Mouse (Mus musculus): ENCODE measurements around the gene Gm37240. TPM values are rescaled to one million over a fixed set of nuclear protein-coding genes. Genes with fewer than 3 reads are reported as not detected.

Gm37240 gene
- polyA plus RNA-seq, 1 experiment from 2014 or later = 0.21 TPM

GRCm38 (mm10) chr3:85282816-85283215, 604.5 kb downstream of the Gm37240 start:
- no peaks in the 10 kb centered on the region for H3K36me3 ChIP-seq
- H3K27me3 ChIP-seq = no peaks in the 10 kb centered on the region
- H3K4me3 ChIP-seq (replicated peaks) = no peak overlapping the region
- ATAC-seq (ENCODE audit: low read depth) = no peak
- H3K9ac ChIP-seq = no peak overlapping the region
- no peak overlapping the region for H3K4me2 ChIP-seq
- DNase-seq = no peak
- H3K27ac ChIP-seq = no peak overlapping the region
- H3K9me3 ChIP-seq (replicated peaks) = no peaks in the 10 kb centered on the region
- H3K4me1 ChIP-seq (replicated peaks) = no peaks in the 10 kb centered on the region
- WGBS (ENCODE audit: insufficient replicate concordance) = 66% methylated on average over 5 of the region's 5 CpGs

GRCm38 (mm10) chr3:85275075-85275474, 612.2 kb downstream of the Gm37240 start:
- Histone ChIP-seq H3K27me3 (no peaks in the 10 kb centered on the region), H3K27ac (no peak overlapping the region), H3K9ac (no peak overlapping the region), H3K4me3 (replicated peaks) (no peak overlapping the region), H3K4me2 (no peak overlapping the region), H3K9me3 (replicated peaks) (no peaks in the 10 kb centered on the region), H3K4me1 (replicated peaks) (no peaks in the 10 kb centered on the region), H3K36me3 (no peaks in the 10 kb centered on the region)
- no peak for DNase-seq
- WGBS (ENCODE audit: insufficient replicate concordance) = 41% methylated on average over 10 of the region's 10 CpGs
- ATAC-seq (ENCODE audit: low read depth) = no peak

- no peaks in the 10 kb centered on the region for H3K27me3 ChIP-seq
- DNase-seq (no peak), ATAC-seq (ENCODE audit: low read depth) (no peak)
- no peaks in the 10 kb centered on the region for H3K9me3 ChIP-seq (replicated peaks)
- no peak overlapping the region for H3K4me2 ChIP-seq
- no peak overlapping the region for H3K27ac ChIP-seq
- 45% methylated on average over 2 of the region's 2 CpGs for WGBS (ENCODE audit: insufficient replicate concordance)
- no peaks in the 10 kb centered on the region for H3K36me3 ChIP-seq
- H3K4me3 ChIP-seq (replicated peaks) = no peak overlapping the region
- no peak overlapping the region for H3K9ac ChIP-seq
- no peaks in the 10 kb centered on the region for H3K4me1 ChIP-seq (replicated peaks)
Measured at GRCm38 (mm10) chr3:85271491-85271890, 615.8 kb downstream of the Gm37240 start.

- Histone ChIP-seq H3K9me3 (replicated peaks) (no peaks in the 10 kb centered on the region), H3K27ac (no peak overlapping the region), H3K4me3 (replicated peaks) (no peak overlapping the region), H3K9ac (no peak overlapping the region), H3K4me2 (no peak overlapping the region), H3K4me1 (replicated peaks) (no peaks in the 10 kb centered on the region), H3K27me3 (no peaks in the 10 kb centered on the region), H3K36me3 (no peaks in the 10 kb centered on the region)
- ATAC-seq (ENCODE audit: low read depth) = no peak
- 60% methylated on average over 2 of the region's 2 CpGs for WGBS (ENCODE audit: insufficient replicate concordance)
- DNase-seq = no peak
Measured at GRCm38 (mm10) chr3:85264963-85265362, 622.4 kb downstream of the Gm37240 start.

GRCm38 (mm10) chr3:85264546-85264945, 622.8 kb downstream of the Gm37240 start:
- no peaks in the 10 kb centered on the region for H3K36me3 ChIP-seq
- H3K4me3 ChIP-seq (replicated peaks) = no peak overlapping the region
- no peak overlapping the region for H3K4me2 ChIP-seq
- no peaks in the 10 kb centered on the region for H3K27me3 ChIP-seq
- 57% methylated on average over 6 of the region's 6 CpGs for WGBS (ENCODE audit: insufficient replicate concordance)
- no peaks in the 10 kb centered on the region for H3K9me3 ChIP-seq (replicated peaks)
- H3K27ac ChIP-seq = no peak overlapping the region
- ATAC-seq (ENCODE audit: low read depth) = no peak
- no peak for DNase-seq
- no peaks in the 10 kb centered on the region for H3K4me1 ChIP-seq (replicated peaks)
- no peak overlapping the region for H3K9ac ChIP-seq

- no peak for ATAC-seq (ENCODE audit: low read depth)
- no peak for DNase-seq
- Histone ChIP-seq H3K4me2 (no peak overlapping the region), H3K36me3 (no peaks in the 10 kb centered on the region), H3K4me1 (replicated peaks) (no peaks in the 10 kb centered on the region), H3K27ac (no peak overlapping the region), H3K27me3 (no peaks in the 10 kb centered on the region), H3K4me3 (replicated peaks) (no peak overlapping the region), H3K9ac (no peak overlapping the region), H3K9me3 (replicated peaks) (no peaks in the 10 kb centered on the region)
- 59% methylated on average over 5 of the region's 5 CpGs for WGBS (ENCODE audit: insufficient replicate concordance)
Measured at GRCm38 (mm10) chr3:85254526-85254925, 632.8 kb downstream of the Gm37240 start.

- no peak overlapping the region for H3K9ac ChIP-seq
- 62% methylated on average over 6 of the region's 6 CpGs for WGBS (ENCODE audit: insufficient replicate concordance)
- H3K9me3 ChIP-seq (replicated peaks) = no peaks in the 10 kb centered on the region
- no peaks in the 10 kb centered on the region for H3K36me3 ChIP-seq
- H3K4me3 ChIP-seq (replicated peaks) = no peak overlapping the region
- H3K4me2 ChIP-seq = no peak overlapping the region
- H3K4me1 ChIP-seq (replicated peaks) = no peaks in the 10 kb centered on the region
- no peak for DNase-seq
- no peaks in the 10 kb centered on the region for H3K27me3 ChIP-seq
- no peak for ATAC-seq (ENCODE audit: low read depth)
- no peak overlapping the region for H3K27ac ChIP-seq
Measured at GRCm38 (mm10) chr3:85251631-85252030, 635.7 kb downstream of the Gm37240 start.

- H3K4me3 ChIP-seq (replicated peaks) = no peak overlapping the region
- ATAC-seq (ENCODE audit: low read depth) (no peak), DNase-seq (no peak)
- H3K9ac ChIP-seq = no peak overlapping the region
- no peaks in the 10 kb centered on the region for H3K27me3 ChIP-seq
- H3K36me3 ChIP-seq = no peaks in the 10 kb centered on the region
- H3K27ac ChIP-seq = no peak overlapping the region
- no peaks in the 10 kb centered on the region for H3K9me3 ChIP-seq (replicated peaks)
- WGBS (ENCODE audit: insufficient replicate concordance) = 62% methylated on average over 3 of the region's 3 CpGs
- no peaks in the 10 kb centered on the region for H3K4me1 ChIP-seq (replicated peaks)
- H3K4me2 ChIP-seq = no peak overlapping the region
Measured at GRCm38 (mm10) chr3:85246131-85246530, 641.2 kb downstream of the Gm37240 start.

GRCm38 (mm10) chr3:85236546-85236945, 650.8 kb downstream of the Gm37240 start:
- no peaks in the 10 kb centered on the region for H3K9me3 ChIP-seq (replicated peaks)
- no peak overlapping the region for H3K27ac ChIP-seq
- no peaks in the 10 kb centered on the region for H3K27me3 ChIP-seq
- no peak for DNase-seq
- H3K36me3 ChIP-seq = no peaks in the 10 kb centered on the region
- 50% methylated on average over 3 of the region's 3 CpGs for WGBS (ENCODE audit: insufficient replicate concordance)
- ATAC-seq (ENCODE audit: low read depth) = no peak
- no peak overlapping the region for H3K9ac ChIP-seq
- H3K4me1 ChIP-seq (replicated peaks) = no peaks in the 10 kb centered on the region
- no peak overlapping the region for H3K4me2 ChIP-seq
- H3K4me3 ChIP-seq (replicated peaks) = no peak overlapping the region

- H3K27me3 ChIP-seq = no peaks in the 10 kb centered on the region
- H3K4me2 ChIP-seq = no peak overlapping the region
- 31% methylated on average over 6 of the region's 6 CpGs for WGBS (ENCODE audit: insufficient replicate concordance)
- ATAC-seq (ENCODE audit: low read depth) = no peak
- H3K27ac ChIP-seq = no peak overlapping the region
- H3K4me1 ChIP-seq (replicated peaks) = no peaks in the 10 kb centered on the region
- no peaks in the 10 kb centered on the region for H3K36me3 ChIP-seq
- H3K9ac ChIP-seq = no peak overlapping the region
- H3K9me3 ChIP-seq (replicated peaks) = no peaks in the 10 kb centered on the region
- DNase-seq = no peak
- no peak overlapping the region for H3K4me3 ChIP-seq (replicated peaks)
Measured at GRCm38 (mm10) chr3:85232846-85233245, 654.5 kb downstream of the Gm37240 start.

GRCm38 (mm10) chr3:85222046-85222445, 665.3 kb downstream of the Gm37240 start:
- ATAC-seq (ENCODE audit: low read depth) (no peak), DNase-seq (no peak)
- WGBS (ENCODE audit: insufficient replicate concordance) = 69% methylated on average over 5 of the region's 5 CpGs
- Histone ChIP-seq H3K27ac (no peak overlapping the region), H3K4me2 (no peak overlapping the region), H3K27me3 (no peaks in the 10 kb centered on the region), H3K9ac (no peak overlapping the region), H3K4me3 (replicated peaks) (no peak overlapping the region), H3K4me1 (replicated peaks) (no peaks in the 10 kb centered on the region), H3K36me3 (no peaks in the 10 kb centered on the region), H3K9me3 (replicated peaks) (no peaks in the 10 kb centered on the region; the same call in 1 of the 2 replicates)

GRCm38 (mm10) chr3:85214926-85215325, 672.4 kb downstream of the Gm37240 start:
- no peaks in the 10 kb centered on the region for H3K9me3 ChIP-seq (replicated peaks)
- DNase-seq (no peak), ATAC-seq (ENCODE audit: low read depth) (no peak)
- 46% methylated on average over 5 of the region's 5 CpGs for WGBS (ENCODE audit: insufficient replicate concordance)
- H3K4me3 ChIP-seq (replicated peaks) = no peak overlapping the region
- H3K9ac ChIP-seq = no peak overlapping the region
- H3K4me1 ChIP-seq (replicated peaks) = no peaks in the 10 kb centered on the region
- H3K36me3 ChIP-seq = no peaks in the 10 kb centered on the region
- H3K4me2 ChIP-seq = no peak overlapping the region
- no peak overlapping the region for H3K27ac ChIP-seq
- H3K27me3 ChIP-seq = no peaks in the 10 kb centered on the region

Data from liver, embryonic 13.5 days (tissue).